Mouse (Mus musculus) heart, postnatal 0 days (tissue): ENCODE data around the gene Orc3. TPM values are rescaled to one million over a fixed set of nuclear protein-coding genes. Genes with fewer than 3 reads are reported as not detected.

Experiments
- ATAC-seq: fragments of 200-750 bp; cut with Nextera tagmentation; 2 replicates; pipeline ENCODE4 v1.8.0; 2017; ENCODE audit warnings: low read depth, moderate number of reproducible peaks, moderate library complexity; ENCODE audit not compliant: insufficient read depth
- DNase-seq: peaks from one replicate; pipeline ENCODE4 v3.0.0-alpha.2; 2016; ENCODE audit warnings: low spot score
- H3K27ac ChIP-seq: fragments of 300-500 bp; sonication (generic); 2 replicates; pipeline ENCODE4 v1.5.1; 2014; ENCODE audit warnings: low read depth, mild to moderate bottlenecking
- H3K27me3 ChIP-seq: fragments of 300-500 bp; sonication (generic); 2 replicates; pipeline ENCODE4 v1.6.1; 2014; ENCODE audit warnings: low read length, mixed read lengths; ENCODE audit not compliant: control insufficient read depth, insufficient read depth
- H3K36me3 ChIP-seq: fragments of 300-500 bp; sonication (generic); replicated peaks from 2 replicates; pipeline ENCODE4 v1.6.1; 2014; ENCODE audit warnings: low read length, mixed read lengths; ENCODE audit not compliant: control insufficient read depth, insufficient read depth
- H3K4me1 ChIP-seq: fragments of 300-500 bp; sonication (generic); 2 replicates; pipeline ENCODE4 v1.6.1; 2014; ENCODE audit warnings: antibody characterized with exemption; ENCODE audit not compliant: control insufficient read depth, insufficient read depth
- H3K4me2 ChIP-seq: fragments of 300-500 bp; sonication (generic); 2 replicates; pipeline ENCODE4 v1.6.1; 2014; ENCODE audit warnings: low read depth, mild to moderate bottlenecking, low read length, moderate library complexity
- H3K4me3 ChIP-seq: fragments of 300-500 bp; sonication (generic); 2 replicates; pipeline ENCODE4 v1.5.1; 2014; ENCODE audit warnings: low read depth, low read length
- H3K9ac ChIP-seq: fragments of 300-500 bp; sonication (generic); replicated peaks from 2 replicates; pipeline ENCODE4 v1.6.1; 2014; ENCODE audit warnings: low read depth, low read length, mixed read lengths
- H3K9me3 ChIP-seq: fragments of 300-500 bp; sonication (generic); replicated peaks from 2 replicates; pipeline ENCODE4 v1.6.1; 2016; ENCODE audit warnings: low read length; ENCODE audit not compliant: control insufficient read depth
- CTCF ChIP-seq: IDR thresholded peaks from 2 replicates; pipeline ENCODE4 v1.5.1; 2016; ENCODE audit warnings: antibody characterized with exemption, control low read depth, low read depth
- EP300 ChIP-seq: IDR thresholded peaks from 2 replicates; pipeline ENCODE4 v1.6.1; 2016; ENCODE audit warnings: antibody characterized with exemption, low read depth
- WGBS: fragments of 180-500 bp; shearing (Covaris S2); extraction: QIAGEN DNeasy Blood & Tissue Kit; methylation state at CpG from one replicate; pipeline ENCODE4 v1.1.7; 2014; 5-methylcytosine and 5-hydroxymethylcytosine counted together
- polyA plus RNA-seq: library from polyadenylated mRNA; unstranded; fragments of >200 nt; fragmentation: Nextera tagmentation; extraction: Ambion mirVana; gene quantifications from 2 replicates; pipeline ENCODE4 v1.2.1, GENCODE M21; 2015
- total RNA-seq: library from RNA; depleted of rRNA; stranded (reverse); fragments of >200 nt; gene quantifications from 2 replicates; pipeline ENCODE4 v1.2.3, GENCODE M21; 2014; ENCODE audit warnings: low replicate concordance

Gene Orc3
- total and polyA plus RNA-seq, 2 experiments from 2014 or later: 47.8 to 51.4 TPM

DNA sequence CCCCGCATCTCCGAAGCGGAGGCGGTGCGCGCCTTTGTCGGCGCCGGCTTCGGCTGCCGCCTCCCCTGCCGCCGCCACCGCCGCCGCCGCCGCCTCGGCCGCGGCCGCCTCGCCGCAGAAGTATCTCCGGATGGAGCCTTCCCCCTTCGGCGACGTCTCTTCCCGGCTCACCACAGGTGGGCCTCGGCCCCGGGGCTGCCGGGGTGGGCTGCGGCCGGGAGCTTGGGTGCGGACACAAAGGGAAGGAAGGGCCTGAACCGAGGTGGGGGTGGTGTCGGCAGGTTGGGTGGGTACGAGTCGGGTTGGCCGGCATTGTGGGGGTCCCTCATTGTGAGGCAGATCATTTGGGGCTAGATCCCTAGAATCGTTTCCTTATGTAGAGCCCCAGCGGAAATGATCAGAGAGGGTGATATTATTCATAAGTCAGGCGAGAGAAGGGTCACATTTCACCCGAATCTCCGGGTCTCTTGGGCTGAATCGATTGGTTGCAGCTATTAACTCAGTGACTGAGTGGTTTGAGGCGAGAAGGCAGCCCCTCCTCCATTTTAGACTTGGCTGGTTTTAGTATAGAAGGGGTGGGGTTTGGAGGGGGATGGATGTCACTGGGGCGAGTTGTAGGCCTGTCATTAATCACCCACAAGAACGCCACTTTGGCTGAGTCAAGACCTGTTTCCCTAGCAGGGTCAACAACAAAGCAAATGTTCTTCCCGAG is 63.5 kb downstream of the Orc3 start:
- DNase-seq (peak; percentile 91), ATAC-seq (peak; percentile 71)
- peak overlapping the region; percentile 96 for H3K27ac ChIP-seq
- no peaks in the 10 kb centered on the region for H3K27me3 ChIP-seq
- under 1% methylated on average over 46 of the region's 50 CpGs for WGBS
- peak overlapping the region; percentile 100 for H3K4me3 ChIP-seq
- H3K9ac ChIP-seq: peak overlapping the region; percentile 99
- no peaks in the 10 kb centered on the region for H3K9me3 ChIP-seq
- H3K4me2 ChIP-seq: peak overlapping the region; percentile 62
- H3K4me1 ChIP-seq: peaks cover 30% of the 10 kb centered on the region
- no peak for TF ChIP-seq EP300
- TF ChIP-seq CTCF: no peak
- no peaks in the 10 kb centered on the region for H3K36me3 ChIP-seq

DNA sequence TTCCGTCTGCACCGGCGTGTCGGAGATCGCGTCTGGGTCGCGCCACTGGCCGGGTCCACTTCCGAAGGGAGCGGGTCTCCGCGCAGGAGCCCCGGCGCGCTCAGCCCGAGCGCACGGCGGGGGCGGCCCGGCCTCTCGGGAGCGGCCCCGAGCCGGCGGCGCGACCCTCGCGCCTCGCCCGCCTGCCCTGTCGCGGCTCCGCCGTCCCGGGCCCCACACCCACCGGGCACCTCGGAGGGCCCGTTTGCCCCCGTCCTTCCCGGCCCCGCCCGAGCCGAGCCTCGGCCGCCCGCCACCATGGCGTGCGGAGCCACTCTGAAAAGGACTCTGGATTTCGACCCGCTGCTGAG is 64.0 kb downstream of the Orc3 start, which contains the start of gene Akirin2:
Akirin2 (plus strand) TSS at position 190 of the 350 bp plus-strand sequence.
- H3K27ac ChIP-seq: peak within 1 kb of the TSS; percentile 96
- peak within 1 kb of the TSS; percentile 75 for H3K4me2 ChIP-seq
- DNase-seq (no peak), ATAC-seq (peak; percentile 63)
- H3K27me3 ChIP-seq: no peaks in the 10 kb centered on the region
- no peaks in the 10 kb centered on the region for H3K36me3 ChIP-seq
- under 1% methylated on average over 45 of the region's 53 CpGs for WGBS
- H3K9me3 ChIP-seq: no peaks in the 10 kb centered on the region
- H3K4me1 ChIP-seq: peaks cover 24% of the 10 kb centered on the region
- peak within 1 kb of the TSS; percentile 100 for H3K4me3 ChIP-seq
- peak within 1 kb of the TSS; percentile 99 for H3K9ac ChIP-seq
- TF ChIP-seq CTCF (no peak), EP300 (no peak)

DNA sequence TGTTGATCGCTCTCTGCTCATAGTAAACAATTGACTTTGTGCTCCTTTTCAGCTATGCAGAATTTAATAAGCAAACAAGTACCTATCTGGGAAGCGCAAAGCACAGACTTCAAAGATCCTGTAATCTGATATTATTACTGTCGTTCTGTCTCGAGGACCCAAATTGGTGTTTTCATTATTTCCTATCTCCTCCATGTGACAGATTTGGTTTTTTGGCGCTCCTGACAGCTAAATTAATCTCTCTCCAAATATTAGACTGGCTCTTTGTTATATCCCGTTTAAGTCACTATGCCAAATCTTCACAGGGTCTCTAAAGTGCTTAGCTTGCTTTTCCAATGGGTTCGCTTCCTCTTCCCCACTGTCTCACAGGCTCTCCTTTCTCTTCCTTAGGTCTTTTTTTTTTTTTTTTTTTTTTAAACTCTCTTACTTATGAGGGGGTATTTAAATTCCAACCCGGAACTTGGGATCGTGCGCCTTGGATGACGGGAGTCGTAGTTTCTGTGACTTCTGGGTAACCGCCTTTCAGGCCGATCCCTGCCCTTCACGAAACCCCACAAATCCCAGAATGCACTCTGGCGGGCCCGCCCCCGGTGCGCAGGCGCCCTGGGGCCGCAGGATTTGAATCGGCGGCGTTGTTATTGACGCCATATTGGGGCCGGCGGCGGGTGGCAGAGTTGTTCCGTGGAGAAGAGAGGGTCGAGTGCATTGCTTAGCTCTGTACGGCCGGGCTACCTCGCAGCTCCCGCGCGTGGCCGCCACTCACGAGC is 64.6 kb downstream of the Orc3 start:
- H3K27me3 ChIP-seq: no peaks in the 10 kb centered on the region
- H3K4me3 ChIP-seq: peak overlapping the region; percentile 100
- no peak for TF ChIP-seq CTCF
- peak; percentile 50; the same call in 1 of the 2 replicates for TF ChIP-seq EP300
- no peaks in the 10 kb centered on the region for H3K36me3 ChIP-seq
- peak overlapping the region; percentile 96 for H3K27ac ChIP-seq
- H3K4me1 ChIP-seq: peaks cover 19% of the 10 kb centered on the region
- peak overlapping the region; percentile 99 for H3K9ac ChIP-seq
- 2% methylated on average over 38 of the region's 38 CpGs for WGBS
- H3K9me3 ChIP-seq: no peaks in the 10 kb centered on the region
- DNase-seq: peak; percentile 98
- ATAC-seq: peak; percentile 92
- peak overlapping the region; percentile 75 for H3K4me2 ChIP-seq

DNA sequence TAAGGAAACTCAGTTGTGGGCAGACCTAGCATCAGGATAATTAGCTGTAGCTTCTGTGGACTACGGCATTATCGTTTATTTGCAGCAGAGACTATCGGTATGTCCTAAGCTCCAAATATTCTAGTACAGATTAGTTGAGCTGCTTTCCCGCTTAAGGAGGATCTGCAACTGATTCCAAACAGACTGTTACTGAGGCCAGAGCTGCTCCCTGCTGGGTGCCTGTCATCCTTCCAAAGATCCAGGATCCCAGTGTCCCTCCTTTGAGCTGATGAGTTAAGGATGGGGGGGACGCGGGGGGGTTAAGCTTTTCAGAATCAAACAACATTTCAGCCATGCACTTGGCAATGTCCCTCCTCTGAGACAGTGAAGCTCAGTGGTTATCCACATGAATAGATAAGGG is 84.8 kb downstream of the Orc3 start:
- TF ChIP-seq CTCF (no peak), EP300 (no peak)
- H3K27me3 ChIP-seq: no peaks in the 10 kb centered on the region
- no peaks in the 10 kb centered on the region for H3K4me1 ChIP-seq
- H3K9ac ChIP-seq: no peak overlapping the region
- H3K36me3 ChIP-seq: no peaks in the 10 kb centered on the region
- H3K4me2 ChIP-seq: no peak overlapping the region
- H3K4me3 ChIP-seq: no peak overlapping the region
- ATAC-seq (no peak), DNase-seq (no peak)
- no peaks in the 10 kb centered on the region for H3K9me3 ChIP-seq
- 77% methylated on average over 6 of the region's 6 CpGs for WGBS
- H3K27ac ChIP-seq: no peak overlapping the region

DNA sequence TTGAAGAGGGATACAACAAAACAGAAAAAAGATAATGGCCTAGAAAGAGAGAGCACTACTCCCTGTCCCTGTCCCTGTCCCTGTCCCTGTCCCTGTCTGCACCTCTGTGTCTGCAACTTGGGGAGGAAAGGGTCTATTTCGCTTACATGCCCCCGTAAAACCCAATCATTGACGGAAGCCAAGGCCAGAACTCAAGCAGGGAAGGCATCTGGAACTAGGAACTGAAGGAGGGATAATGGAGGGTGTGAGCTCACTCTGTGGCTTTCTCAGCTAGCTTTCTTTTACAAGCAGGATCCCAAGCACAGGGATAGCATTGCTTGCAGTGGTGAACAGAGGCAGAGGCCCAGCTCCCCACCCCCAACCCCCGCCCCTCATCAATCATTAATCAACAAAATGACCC is 85.4 kb downstream of the Orc3 start:
- WGBS: 60% methylated on average over 4 of the region's 4 CpGs
- no peak overlapping the region for H3K4me2 ChIP-seq
- DNase-seq: no peak
- no peak overlapping the region for H3K27ac ChIP-seq
- H3K4me1 ChIP-seq: no peaks in the 10 kb centered on the region
- H3K27me3 ChIP-seq: no peaks in the 10 kb centered on the region
- no peak for ATAC-seq
- no peak overlapping the region for H3K9ac ChIP-seq
- no peak overlapping the region for H3K4me3 ChIP-seq
- no peaks in the 10 kb centered on the region for H3K36me3 ChIP-seq
- no peaks in the 10 kb centered on the region for H3K9me3 ChIP-seq
- no peak for TF ChIP-seq CTCF
- no peak for TF ChIP-seq EP300
